Mouse (Mus musculus) layer of hippocampus, adult 9-10 months (tissue): Measurements from ENCODE around the gene Cplane1.

Experiments
- DNase-seq: peaks from one replicate; pipeline ENCODE4 v3.0.0; 2022; ENCODE audit warnings: low spot score

The Cplane1 gene

DNA sequence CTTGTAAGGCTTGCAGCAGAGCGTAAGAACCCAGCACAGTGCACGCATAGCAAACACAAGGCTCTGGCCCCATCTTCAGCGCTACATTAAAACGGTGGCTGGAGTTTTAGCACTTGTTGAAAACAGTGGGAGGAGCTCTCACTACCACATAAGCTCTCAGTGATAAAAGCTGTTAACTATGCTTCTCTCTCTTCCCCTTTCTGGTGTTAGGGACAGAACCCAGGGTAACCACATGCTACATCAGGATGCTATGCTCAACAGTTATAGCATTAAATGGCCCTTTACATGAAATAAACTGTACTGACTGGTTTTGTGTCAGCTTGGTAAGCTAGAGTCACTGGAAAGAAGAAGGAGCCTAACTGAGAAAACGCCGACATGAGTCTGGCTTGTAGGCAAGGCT is 125.2 kb downstream of the Cplane1 start:
- no peak for DNase-seq

DNA sequence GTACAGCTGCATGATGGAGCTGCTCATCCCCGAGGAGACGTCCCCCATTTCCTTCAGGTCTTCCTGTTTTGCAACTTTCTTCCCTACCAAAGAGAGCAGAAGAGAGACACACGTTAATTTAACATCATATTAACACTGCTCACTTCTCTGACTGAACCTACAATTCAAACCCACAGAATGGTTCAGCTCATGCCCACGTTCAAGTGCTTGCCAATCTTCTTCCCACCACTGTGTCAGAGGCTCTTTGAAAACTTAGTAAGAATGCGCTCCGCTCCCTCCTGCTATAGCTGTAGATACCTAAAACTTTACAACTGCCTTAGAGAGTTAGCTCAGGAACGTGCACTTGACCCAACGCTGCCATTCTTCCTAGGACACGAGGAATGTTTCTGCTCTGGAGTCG is 134.0 kb downstream of the Cplane1 start:
- no peak for DNase-seq

DNA sequence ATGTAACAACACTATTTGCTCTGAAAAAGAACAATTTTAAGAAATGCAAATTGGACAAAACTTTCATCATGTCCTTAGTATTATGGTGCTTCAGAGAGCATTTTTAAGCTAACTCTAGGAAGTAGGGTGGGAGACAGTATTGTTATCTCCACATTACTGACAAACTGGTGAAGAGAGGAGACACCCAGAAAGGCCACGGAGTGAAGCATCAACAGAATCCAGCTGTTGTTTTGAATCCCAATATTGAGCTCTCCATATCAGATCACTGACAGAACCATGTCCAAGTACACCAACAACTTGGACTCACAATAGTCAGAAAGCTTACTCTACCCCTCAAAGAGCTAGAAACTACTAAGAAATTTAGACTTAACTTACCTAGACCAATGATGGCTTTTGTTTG is 136.6 kb downstream of the Cplane1 start:
- DNase-seq = no peak

GRCm38 (mm10) chr15:8317381-8317780 is 148.5 kb downstream of the Cplane1 start:
- DNase-seq = no peak

- DNase-seq = no peak
Measured at GRCm38 (mm10) chr15:8319191-8319590, 150.3 kb downstream of the Cplane1 start.
